Mouse (Mus musculus): ENCODE measurements around the gene Jpt2.

Gene Jpt2

DNA sequence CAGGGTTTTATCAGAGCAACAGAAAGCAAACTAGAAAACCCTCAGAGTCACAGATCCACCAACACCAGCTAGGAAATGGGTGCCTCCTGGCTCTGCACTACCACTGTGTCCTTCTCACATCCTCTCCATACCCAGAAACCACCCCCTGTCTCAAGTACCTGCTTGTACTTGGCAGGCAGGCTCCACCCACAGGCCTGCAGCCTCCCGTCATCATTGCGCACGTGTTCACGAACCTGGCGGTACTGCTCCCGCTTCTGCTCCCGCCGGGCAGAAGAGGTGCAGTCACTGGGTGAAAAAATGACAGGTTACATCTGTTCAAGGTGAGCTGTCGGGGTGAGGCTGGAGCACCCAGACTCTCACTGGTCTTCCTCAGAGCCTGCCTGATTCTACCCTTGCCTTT lies 56.7 kb downstream of the Jpt2 start:
- DNase-seq, result no peak

DNA sequence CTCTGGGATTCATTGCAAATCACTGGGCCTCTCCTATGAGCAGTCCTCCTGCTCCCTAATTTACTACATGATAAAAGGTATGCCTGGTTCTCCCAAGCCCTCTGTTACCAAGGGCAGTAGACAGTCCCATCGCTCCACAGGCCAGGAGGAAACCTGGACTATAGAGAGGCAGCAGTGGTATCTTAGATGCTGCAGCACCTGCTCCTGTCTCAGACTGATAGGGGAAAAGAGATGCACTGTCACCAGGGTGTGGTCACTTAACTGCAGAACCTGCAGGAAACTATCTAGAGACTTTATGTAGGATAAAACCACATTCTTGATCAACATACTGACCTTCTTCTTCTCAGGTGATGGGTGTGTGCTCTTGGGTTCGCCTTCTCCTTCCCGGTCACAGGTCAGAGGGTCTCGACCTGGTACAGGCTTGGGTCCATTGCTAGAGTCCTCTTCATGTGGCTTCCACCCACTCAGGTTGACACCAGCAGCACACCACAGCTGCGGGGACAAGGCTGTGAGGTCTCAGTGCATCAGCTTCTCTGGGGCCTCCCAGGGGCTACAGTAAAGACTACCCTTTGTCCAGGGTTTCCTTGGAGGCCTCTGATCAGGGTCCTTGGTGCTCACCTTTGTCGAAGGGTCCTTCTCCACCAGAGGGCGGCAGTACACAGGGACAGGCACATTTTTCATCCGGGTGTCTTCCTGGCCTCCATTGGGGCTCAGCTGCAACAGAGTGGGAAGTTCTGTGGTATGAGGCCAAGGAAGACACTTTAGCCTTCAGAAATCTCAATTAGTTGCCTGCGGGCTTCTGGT lies 57.6 kb downstream of the Jpt2 start:
- no peak for DNase-seq

DNA sequence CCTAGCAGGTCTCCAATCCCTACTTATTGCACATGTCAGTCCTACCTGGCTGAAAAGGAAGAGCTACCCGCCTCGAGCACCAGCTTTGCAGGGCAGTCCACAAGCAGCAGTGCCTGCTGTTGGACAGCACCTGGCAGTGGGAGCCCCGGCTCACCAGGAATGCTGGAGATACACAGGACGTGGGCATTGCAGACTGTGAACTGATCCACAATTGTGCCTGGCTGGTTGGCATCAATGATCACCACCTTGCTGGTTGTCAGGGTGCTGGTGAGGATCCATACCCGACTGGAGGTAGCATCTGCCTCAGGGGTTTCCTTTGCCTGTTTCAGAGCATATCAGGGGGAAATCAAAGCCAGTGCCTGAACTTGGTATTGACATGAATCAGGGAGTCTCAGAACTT lies 58.4 kb downstream of the Jpt2 start:
- no peak for DNase-seq

DNA sequence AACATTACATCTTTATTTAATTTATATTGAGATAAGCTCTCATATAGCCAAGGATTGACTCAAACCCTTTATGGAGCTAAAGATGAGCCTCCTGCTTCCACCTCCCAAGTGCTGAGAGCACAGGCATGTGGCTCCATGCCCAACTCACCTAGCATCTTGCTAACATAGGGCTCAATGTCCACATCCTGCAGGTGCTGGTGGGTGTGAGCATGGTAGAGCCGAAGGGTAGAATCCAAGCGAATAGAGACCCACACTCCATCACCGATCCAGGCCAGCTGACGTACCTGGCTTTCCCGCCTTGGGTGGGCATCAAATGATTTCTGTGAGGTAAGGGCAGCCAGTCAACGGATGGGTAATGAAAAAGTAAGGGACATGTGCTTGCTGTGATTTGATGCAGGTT lies 60.5 kb downstream of the Jpt2 start:
- DNase-seq, result no peak

DNA sequence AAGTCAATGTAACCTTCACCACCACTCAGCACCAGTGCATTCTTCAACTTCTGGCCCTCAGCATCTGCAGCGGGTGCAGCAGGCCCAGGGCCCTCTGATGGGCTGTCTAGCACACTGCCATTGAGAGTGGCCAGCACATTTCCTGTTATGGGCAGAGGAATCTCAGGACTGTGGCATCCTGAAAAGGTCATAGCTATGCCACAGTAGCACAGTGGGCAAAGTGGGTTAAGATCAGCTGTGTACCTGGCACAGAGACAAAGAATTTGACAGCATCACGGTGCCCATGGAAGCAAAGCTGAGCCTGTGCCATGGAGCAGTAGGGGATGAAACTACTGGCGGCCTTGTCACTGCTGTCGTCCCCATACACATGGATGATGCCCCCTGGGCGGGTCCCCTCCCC lies 61.3 kb downstream of the Jpt2 start:
- DNase-seq, result no peak

DNA sequence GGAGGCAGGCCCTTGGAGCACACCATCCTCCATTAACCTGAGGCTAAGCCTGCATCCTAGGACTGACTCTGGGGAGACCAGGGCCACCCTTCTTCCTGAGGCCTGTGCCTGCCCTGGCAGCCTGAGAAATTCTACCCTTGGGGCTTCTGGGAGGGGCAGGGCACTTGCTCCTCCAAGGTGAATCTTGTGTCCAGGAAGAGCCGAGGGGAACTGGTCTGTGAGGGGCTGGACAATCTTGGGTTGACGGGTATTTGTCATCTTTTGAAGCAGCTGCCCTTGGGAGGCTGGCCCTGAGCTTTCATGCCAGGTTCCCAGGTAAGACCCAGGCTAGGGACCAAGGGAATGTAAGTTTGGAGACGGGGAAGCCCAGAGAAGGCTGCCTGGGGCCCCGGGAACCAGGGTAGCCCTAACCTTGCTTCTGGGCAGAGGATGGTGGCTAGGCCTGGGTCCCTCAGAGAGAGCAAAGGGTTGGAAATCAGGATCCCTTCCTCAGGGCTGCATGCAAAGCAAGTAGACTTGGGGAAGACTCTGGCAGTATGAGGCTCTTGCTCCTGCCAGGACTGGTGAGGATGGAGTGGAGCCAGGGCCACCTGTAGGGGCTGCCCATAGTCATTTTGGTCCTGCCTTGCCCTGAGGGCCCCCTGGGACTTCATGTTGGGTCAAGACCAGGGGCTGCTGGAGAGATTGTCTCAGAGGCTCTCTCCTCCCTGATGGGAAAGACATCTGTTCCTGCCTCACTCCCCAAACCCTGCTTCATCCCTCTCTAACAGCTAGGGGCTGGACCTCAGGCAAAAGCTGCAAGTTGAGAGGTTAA lies 62.2 kb downstream of the Jpt2 start:
- no peak for DNase-seq

DNA sequence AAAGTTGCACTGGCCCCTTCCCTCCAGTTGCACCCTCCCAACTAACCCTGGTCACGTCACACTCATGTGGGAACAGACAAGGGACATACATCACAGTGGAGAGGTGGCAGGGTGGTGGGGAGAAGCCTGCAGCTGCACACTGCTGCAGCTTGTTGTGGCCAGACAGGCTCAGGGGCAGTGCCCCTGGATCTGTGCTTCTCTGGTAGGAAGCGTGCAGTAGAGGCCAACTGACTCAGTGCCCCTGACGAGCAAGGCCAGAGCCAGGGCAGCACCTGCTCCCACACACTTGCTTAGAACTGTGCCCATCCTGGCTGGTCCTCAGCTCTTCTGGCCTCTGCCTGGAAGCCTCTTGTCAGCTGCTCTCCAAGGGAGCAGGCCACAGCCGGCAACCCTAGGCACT lies 62.9 kb downstream of the Jpt2 start:
- no peak for DNase-seq

DNA sequence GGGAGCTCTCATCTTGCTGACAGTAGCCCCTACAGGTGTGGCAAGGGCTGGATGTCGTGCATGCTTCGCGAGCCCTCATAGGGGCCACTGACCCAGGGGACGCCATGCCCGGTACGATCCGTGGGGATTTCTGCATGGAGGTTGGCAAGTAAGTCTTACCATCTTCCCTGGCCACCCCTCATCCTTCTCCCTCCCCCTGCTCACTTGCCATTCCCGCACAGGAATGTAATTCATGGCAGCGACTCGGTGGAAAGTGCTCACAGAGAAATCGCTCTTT lies 63.6 kb downstream of the Jpt2 start:
- no peak for DNase-seq

DNA sequence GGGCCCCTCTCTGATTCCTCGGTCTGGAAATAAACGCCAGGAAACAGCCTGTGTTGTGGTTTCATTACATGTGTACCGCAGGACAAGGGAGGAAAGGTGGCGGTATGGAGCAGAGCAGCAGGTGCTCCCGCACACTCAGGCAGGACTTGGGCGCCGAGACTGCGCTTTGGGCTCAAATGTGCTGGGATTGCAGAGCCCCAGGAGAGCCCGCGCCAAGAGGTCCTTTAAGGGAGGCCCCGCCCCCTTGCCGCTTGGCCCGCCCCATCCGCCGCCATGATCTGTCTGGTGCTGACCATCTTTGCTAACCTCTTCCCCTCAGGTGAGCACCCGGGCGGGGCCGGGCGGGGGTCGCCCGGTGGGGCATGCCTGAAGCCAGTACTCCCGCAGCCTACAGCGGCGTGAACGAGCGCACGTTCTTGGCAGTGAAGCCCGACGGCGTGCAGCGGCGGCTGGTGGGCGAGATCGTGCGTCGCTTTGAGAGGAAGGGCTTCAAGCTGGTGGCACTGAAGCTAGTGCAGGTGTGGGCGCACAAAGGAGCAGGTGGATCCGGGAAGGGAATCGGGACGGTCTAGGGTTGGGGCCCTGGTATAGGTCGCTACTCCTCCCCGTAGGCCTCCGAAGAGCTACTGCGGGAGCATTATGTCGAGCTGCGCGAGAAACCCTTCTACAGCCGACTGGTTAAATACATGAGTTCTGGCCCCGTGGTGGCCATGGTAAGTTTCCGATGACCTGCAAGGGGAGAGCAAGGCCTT lies 64.1 kb downstream of the Jpt2 start, which contains the start of gene Nme3:
Nme3 (plus strand) TSS at position 260 of the 752 bp plus-strand sequence.
- peak; percentile 79 for DNase-seq

DNA sequence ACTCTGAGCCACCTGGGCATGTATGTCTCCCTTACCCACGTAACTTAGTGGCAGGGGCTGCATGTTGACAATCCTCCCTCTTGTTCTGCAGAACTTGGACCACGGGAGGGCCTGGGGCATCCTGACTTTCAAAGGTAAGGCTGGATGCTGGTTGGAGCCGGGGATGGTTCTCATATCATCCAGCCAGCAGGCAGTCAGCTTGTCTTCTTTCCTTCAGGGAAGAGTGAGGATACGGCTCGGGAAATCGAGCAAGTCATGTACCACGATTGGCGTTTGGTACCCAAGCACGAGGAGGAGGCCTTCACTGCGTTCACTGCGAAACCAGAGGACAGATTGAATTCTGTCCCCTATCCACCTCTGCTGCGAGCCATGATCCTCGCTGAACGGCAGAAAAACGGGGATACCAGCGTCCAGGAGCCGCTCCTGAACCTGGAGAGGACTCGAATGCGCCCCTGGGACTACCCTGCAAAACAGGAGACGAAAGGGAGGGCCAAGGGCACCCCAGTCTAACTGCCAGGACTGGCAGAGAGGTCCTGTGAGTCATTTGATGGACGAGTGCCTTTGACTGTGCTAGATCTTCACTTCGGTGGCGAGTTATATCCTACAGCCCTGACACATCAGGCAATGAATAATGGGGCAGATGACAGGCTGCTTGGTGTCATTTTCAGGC lies 64.8 kb downstream of the Jpt2 start:
- no peak for DNase-seq

DNA sequence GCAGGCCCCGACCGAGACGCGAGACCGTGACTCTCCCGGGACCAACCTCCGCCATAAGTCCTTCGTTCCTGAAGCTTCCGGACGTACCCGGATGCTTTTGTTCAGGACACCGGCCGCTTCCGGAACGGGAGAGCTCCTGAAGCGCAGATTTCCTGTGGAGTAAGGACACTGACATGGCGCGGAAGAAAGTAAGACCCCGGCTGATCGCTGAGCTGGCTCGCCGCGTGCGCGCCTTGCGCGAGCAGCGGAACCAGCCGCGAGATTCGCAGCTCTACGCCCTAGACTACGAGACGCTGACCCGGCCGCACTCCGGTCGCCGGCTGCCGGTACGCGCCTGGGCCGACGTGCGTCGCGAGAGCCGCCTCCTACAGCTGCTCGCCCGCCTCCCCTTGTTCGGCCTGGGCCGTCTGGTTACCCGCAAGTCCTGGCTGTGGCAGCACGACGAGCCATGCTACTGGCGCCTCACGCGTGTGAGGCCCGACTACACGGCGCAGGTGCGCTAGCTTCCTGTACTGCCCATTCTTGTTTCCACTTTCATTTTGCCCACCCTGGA lies 65.4 kb downstream of the Jpt2 start, which contains the start of the genes Eme2 and Mrps34:
Eme2 (minus strand) TSS at position 93 of the 553 bp plus-strand sequence.
Mrps34 (plus strand) TSS at position 122 of the 553 bp plus-strand sequence.
- DNase-seq, result peak; percentile 81

DNA sequence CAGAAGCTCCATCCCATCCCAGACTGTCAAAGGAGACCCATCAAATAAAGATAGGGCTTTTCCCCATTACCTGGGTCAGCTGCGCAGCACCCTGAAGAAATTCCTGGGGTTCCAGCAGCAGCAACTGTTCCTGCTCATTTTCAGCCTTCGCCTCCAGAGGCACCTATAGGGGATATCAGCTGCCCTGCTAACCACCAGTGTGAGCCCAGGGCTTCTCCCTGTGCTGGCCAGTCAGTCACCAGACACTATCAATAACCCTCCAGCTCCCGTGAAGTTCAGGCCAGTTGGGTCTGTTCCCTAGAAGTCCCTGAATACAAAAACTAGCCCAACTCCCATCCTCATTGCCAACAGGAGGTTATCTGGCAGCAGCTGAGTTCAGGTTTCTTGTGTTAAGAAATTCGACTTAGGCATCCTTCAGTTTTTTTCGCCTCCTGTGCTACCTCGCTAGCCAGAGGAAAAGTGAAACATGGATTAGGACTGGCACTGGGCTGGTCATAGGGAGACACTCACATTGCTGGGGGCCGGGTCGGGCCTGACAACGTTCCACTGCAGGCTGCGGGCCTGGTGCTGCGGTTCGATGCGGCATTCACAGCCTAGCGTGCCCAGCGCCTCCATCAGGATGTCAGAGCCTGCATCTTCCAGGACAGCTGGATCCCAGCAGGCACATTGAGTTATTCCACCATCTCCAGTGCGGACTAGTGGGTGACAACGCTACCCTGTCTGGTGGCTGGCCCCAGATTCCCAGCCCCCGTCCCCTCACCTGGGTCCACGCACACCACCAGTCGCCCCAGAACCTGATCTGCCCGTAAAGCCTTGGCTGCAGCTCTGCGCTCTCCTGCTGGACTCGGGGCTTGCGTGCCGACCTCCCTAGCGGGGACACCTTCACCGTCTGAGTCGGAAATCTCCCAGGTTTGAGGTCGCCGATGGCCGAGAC lies 66.2 kb downstream of the Jpt2 start:
- no peak for DNase-seq

DNA sequence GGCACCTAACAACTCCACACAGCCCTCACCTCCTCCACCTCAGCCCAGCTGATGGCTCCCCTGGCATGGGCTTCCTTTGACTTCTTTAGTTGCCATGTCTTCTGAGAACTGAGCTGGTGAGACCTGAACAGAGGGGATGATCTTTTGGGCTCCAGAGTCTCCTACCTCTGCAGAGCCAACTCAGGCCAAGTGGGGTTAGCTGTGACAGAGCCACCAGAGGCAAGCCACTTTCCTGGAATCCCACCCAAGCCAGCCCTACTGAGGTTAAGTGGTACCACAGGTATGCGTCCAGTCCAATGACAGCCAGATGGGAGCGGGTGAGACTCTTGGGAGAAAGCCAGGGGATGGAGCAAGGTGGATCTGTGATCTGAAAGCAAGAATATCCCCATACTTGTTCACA lies 67.2 kb downstream of the Jpt2 start:
- DNase-seq, result no peak

DNA sequence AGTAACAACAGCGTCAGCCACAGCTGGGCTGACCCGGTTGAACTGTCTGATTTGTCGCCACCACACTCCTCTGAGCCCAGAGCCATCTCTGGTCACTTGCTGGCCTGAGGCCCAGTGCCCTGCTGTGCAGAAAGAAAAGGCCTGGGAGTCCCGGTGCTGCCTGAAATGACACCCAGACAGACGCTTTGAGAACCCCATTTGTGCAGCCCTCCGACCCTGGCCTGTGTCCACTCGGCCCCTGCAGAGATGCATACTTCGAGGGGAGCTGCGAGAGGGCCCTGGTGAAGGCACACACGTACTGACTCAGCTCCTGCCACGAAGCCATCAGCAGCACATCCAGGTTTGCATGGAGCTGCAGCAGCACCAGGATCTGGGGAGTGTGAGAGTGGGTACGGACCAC lies 67.7 kb downstream of the Jpt2 start:
- no peak for DNase-seq

DNA sequence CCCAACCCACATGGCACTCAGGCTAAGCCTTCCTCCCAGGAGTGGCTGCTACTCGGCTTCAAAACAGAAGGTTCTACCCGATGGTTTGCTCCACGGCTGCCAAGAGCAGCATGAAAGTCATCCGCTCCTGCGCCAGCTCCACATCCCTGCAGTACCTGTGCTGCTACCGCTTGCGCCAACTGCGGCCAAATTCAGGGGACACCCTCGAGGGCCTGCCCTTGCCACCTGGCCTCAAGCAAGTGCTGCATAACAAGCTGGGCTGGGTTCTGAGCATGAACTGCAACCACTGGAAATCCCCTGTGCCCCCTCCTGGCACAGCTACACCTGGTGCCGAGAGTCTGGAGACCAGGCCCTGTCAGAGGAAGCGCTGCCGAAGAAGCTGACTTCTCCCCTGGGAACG lies 69.2 kb downstream of the Jpt2 start:
- DNase-seq, result no peak

DNA sequence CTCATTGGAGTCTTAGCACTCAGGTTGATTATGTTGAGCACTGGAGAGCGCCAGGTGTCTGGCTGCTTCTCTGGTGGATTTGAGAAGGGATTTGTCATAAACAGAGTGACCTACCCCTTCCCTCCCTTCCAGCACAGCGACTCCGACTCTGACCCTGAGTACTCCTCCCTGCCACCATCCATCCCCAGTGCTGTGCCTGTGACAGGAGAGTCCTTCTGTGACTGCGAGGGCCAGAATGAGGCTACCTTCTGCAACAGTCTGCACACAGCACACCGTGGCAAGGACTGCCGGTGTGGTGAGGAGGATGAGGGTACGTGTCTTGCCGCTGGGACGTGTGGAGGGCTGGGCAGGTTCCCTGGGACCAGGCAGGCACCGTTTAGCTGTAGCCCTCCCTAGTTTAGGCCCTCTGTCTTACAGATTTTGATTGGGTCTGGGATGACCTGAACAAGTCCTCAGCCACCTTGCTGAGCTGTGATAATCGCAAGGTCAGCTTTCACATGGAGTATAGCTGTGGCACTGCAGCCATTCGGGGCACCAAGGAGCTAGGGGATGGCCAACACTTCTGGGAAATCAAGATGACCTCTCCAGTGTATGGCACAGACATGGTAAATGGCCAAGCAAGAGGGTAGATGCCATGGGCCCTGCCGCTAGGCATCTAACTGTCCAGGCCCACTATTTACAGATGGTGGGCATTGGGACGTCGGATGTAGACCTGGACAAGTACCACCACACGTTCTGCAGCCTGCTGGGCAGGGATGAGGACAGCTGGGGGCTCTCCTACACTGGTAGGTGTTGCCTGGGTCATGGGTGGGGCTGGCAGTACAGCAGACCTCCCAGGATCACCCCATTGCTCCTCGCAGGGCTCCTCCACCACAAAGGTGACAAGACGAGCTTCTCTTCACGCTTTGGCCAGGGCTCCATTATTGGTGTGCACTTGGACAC lies 70.1 kb downstream of the Jpt2 start:
- no peak for DNase-seq

DNA sequence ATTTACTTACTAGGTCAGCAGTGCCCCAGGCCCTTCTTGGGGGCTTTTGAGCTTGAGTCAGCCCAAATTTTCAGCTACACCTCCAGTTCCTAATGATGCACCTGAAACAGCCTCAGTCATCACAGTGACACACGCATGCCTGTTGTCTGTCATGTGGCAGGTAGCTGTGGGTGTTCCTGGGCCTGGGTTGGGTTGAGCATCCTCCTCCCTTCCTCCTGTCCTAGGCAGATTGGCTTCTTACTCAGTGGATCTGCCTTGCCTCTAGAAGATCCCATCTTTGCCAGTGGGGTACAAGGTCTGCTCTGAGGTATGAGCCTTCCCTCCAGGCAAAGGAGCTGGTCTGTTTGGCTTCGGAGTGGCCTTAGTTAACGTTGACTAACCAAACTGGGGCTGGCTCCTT lies 71.6 kb downstream of the Jpt2 start:
- no peak for DNase-seq
